Mouse (Mus musculus): ENCODE measurements around the gene Olfr65.

The Olfr65 gene

DNA sequence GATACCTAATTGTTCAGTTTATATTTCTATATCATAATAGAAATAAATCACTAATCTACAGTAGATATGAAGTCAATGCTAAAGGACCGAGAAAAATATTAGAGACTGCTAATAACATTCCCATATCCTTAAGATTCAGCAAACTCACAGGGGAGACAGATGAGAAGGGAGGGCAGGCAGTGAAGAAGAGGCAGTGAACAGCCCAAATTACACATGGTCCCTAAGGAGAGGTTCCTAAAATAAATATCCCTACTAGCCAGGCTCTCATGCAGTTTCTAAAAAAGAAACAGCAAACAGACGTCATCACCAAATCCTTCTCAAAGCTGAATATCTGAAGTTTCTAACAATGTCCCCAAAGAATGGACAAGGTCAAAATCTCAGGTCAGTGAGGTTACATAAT is at the start of gene Olfr65:
Olfr65 (plus strand) TSS at position 301 of the 400 bp plus-strand sequence.
- peak; percentile 50; the same call in 1 of the 2 replicates for ATAC-seq (ENCODE audit: low TSS enrichment)

GRCm38 (mm10) chr7:103854669-103855068 is 48.6 kb upstream of the Olfr65 start:
- no peak for ATAC-seq (ENCODE audit: low TSS enrichment)

DNA sequence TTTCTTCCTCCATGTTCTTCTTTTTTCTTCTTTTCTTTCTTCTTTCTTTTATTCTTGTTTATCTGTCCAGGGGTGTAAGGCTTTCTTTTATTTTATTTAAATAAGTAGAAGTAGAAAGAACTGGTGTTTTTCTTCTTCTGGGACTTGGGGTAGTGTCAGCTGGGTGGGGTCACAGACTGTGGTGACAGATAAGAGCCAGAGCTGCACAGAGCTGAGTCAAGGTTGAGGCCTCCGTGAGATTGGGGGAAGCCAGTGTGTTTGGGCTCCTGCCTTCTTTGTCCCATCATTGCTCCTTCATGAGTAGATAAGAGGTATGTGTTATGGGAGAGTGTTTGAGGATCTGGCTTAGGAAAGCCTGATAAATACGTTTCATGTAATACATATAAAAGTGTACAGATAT is 44.2 kb upstream of the Olfr65 start:
- no peak for ATAC-seq (ENCODE audit: low TSS enrichment)

GRCm38 (mm10) chr7:103860855-103861254 is 42.4 kb upstream of the Olfr65 start:
- ATAC-seq (ENCODE audit: low TSS enrichment), result no peak

GRCm38 (mm10) chr7:103861531-103861930 is 41.8 kb upstream of the Olfr65 start:
- no peak for ATAC-seq (ENCODE audit: low TSS enrichment)

GRCm38 (mm10) chr7:103865716-103866115 is 37.6 kb upstream of the Olfr65 start:
- no peak for ATAC-seq (ENCODE audit: low TSS enrichment)

- ATAC-seq (ENCODE audit: low TSS enrichment), result no peak
Observed at GRCm38 (mm10) chr7:103870667-103871066, 32.6 kb upstream of the Olfr65 start.

- ATAC-seq (ENCODE audit: low TSS enrichment), result no peak
Observed at GRCm38 (mm10) chr7:103873064-103873463, 30.2 kb upstream of the Olfr65 start.

DNA sequence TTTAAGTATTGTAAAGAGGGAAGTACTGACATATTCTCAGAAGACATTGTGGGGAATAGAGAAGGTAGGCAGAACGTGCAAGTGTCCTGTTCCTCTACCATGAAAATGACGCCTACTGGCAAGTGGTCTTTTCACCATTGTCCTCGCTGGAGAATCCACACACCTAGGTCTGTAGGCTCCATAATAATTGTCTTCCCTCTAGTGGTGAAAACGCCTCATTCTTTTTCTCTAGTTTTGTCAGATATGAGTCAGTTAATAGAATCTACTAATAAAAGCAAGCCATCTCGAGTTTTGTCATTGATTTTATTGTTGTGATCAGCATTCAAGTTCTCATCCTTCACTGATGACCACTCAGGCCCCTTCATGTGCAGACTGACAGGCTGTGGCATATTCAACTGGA is 28.8 kb upstream of the Olfr65 start:
- ATAC-seq (ENCODE audit: low TSS enrichment), result no peak

- no peak for ATAC-seq (ENCODE audit: low TSS enrichment)
Observed at GRCm38 (mm10) chr7:103877093-103877492, 26.2 kb upstream of the Olfr65 start.

DNA sequence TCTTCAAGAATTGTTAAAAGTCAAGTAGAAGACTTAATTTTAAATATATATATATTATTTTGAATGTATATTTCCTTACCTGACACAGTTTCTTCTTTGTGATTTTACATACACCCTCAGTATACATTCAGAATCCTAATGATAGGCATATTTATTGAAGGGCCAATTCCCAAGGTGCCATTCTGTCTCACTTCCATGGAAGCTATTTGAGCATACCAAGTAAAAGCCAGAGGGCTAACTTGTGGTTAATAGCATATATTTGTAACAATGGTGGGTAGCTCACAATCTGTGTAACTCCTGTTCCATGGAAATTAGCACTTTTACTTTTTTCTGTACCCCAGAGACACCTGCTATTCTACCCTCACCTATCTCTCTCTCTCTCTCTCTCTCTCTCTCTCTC is 17.1 kb upstream of the Olfr65 start, which contains the start of gene Olfr66:
Olfr66 (minus strand) TSS at position 101 of the 400 bp plus-strand sequence.
- no peak for ATAC-seq (ENCODE audit: low TSS enrichment)

- no peak for ATAC-seq (ENCODE audit: low TSS enrichment)
Observed at GRCm38 (mm10) chr7:103894385-103894784, 8.9 kb upstream of the Olfr65 start, which contains the start of gene Olfr64. Gene Olfr64 (minus strand): TSS chr7:103894485.

GRCm38 (mm10) chr7:103910047-103910446 is 6.8 kb downstream of the Olfr65 start:
- ATAC-seq (ENCODE audit: low TSS enrichment), result no peak

DNA sequence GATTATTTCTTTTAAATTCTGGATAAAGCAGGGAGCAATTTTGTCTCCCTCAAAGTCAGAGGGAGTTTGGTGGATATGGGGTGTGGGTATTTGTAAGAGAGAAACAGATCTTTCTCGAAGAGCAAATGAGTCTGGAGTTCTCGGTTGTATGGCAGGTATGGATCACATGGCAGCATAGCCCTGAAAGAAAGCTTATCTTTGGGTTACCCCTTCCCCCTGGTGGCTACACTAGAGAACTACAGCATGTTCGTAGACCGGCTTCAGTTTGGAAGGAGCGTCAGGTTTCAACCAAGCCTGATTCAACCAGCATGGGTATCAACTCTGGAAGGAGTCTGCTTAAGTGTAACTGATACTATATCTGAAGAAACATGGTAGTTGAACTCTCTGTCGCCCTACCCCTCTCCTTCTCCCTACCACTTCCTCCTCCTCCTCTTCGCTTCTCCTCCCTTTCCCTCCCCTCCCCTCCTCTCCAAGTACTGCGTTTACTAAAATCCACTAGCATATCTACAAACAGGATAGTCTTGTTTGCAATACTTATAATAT is 9.8 kb downstream of the Olfr65 start:
- ATAC-seq (ENCODE audit: low TSS enrichment), result no peak

DNA sequence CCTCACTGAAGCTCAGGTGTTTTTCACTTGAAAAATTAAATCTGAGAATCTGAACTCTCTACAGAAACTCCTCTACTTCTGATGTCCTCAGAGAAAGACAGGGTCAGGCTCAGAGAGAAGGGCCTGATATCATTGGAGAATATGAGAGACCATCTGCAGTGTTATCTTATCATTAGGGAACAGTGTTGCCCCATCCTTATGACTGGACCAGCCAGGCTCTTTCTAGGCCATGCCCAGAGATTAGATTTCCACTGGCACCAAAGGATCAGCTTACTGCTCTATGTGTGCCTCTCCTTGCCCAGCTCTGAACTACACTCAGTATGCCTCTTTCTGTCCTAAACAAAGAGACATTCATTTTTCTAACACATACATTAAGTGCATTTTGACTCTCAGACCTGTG is 12.1 kb downstream of the Olfr65 start:
- ATAC-seq (ENCODE audit: low TSS enrichment), result no peak

DNA sequence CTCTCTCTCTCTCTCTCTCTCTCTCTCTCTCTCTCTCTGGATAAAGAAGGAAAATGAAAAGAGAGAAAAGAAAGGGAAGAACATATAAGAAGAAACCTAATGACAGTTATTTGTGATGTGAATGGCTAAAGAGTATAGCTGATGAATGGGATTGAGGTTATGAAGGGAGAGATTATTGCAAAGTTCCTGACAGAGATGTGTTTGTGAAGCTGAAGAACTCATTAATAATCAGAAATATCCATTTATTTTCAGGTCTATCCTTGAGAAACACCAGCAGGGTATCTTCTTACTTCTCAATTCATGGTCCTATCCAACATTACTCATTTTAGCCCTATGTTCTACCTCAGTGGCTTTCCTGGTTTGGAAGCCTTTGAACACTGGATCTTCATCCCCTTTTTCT is 25.2 kb downstream of the Olfr65 start, which contains the start of gene Olfr631:
Olfr631 (plus strand) TSS at position 301 of the 400 bp plus-strand sequence.
- no peak for ATAC-seq (ENCODE audit: low TSS enrichment)

GRCm38 (mm10) chr7:103934264-103934663 is 31.0 kb downstream of the Olfr65 start, which contains the start of gene Olfr632:
Gene Olfr632 (plus strand): TSS chr7:103934347.
- ATAC-seq (ENCODE audit: low TSS enrichment), result no peak

DNA sequence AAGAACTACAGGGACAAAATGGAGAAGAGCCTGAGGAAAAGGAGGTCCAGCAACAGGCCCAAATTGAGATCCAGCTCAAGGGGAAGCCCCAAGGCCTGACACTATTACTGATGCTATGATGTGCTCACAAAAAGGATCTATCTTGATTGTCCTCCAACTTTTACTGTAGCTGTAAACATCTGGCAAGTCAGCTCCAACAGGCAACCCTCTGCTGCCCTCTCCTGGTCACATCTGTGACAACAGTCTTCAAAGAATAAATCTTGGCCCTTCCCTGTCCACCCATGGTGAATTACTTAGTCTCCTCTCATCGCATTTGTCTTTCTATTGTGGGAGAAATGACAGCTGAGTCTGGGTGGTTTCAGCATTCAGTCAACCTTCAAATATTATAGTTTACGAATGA is 39.4 kb downstream of the Olfr65 start:
- 0 out of 2 replicates have a peak, but pooled peaks have one; percentile 47 for ATAC-seq (ENCODE audit: low TSS enrichment)

GRCm38 (mm10) chr7:103944137-103944536 is 40.9 kb downstream of the Olfr65 start, which contains the start of gene Olfr633:
Gene Olfr633 (plus strand): TSS chr7:103944437.
- no peak for ATAC-seq (ENCODE audit: low TSS enrichment)
